Mouse (Mus musculus): ENCODE measurements around the gene Ccdc51.

GRCm38 (mm10) chr9:109090446-109090845 lies 8.2 kb downstream of the Ccdc51 start:
- TF ChIP-seq CTCF (IDR thresholded peaks at IDR 0.05; ENCODE audit: low read depth, low read length) (no peak), POLR2A (IDR thresholded peaks at IDR 0.05; ENCODE audit: extremely low read depth, insufficient read depth, low read length) (no peak)

Data from liver, adult 2 months (tissue).